Mouse (Mus musculus) hindbrain, embryonic 14.5 days (tissue): Measurements from ENCODE around the gene Rapgef6. TPM values are rescaled to one million over a fixed set of nuclear protein-coding genes. Genes with fewer than 3 reads are reported as not detected.

Experiments
- ATAC-seq: fragments of 200-750 bp; cut with Nextera tagmentation; 2 replicates; pipeline ENCODE4 v1.8.0; 2017; ENCODE audit warnings: moderate number of reproducible peaks, mild to moderate bottlenecking, moderate TSS enrichment, moderate library complexity; ENCODE audit not compliant: low FRiP score
- DNase-seq: peaks from one replicate; pipeline ENCODE4 v3.0.0-alpha.2; 2015; ENCODE audit warnings: low spot score
- H3K27ac ChIP-seq: fragments of 300-500 bp; sonication (generic); 2 replicates; pipeline ENCODE4 v1.5.1; 2014; ENCODE audit warnings: mild to moderate bottlenecking, moderate library complexity
- H3K27me3 ChIP-seq: fragments of 300-500 bp; sonication (generic); 2 replicates; pipeline ENCODE4 v1.6.1; 2014; ENCODE audit warnings: mild to moderate bottlenecking, low read length, mixed read lengths; ENCODE audit not compliant: control insufficient read depth, insufficient read depth
- H3K36me3 ChIP-seq: fragments of 300-500 bp; sonication (generic); replicated peaks from 2 replicates; pipeline ENCODE4 v1.6.1; 2014; ENCODE audit not compliant: control insufficient read depth, insufficient read depth
- H3K4me1 ChIP-seq: fragments of 300-500 bp; sonication (generic); replicated peaks from 2 replicates; pipeline ENCODE4 v1.6.1; 2014; ENCODE audit warnings: antibody characterized with exemption, low read length, mixed read lengths; ENCODE audit not compliant: control insufficient read depth, insufficient read depth
- H3K4me2 ChIP-seq: fragments of 300-500 bp; sonication (generic); replicated peaks from 2 replicates; pipeline ENCODE4 v1.6.1; 2014; ENCODE audit warnings: mild to moderate bottlenecking, moderate library complexity
- H3K4me3 ChIP-seq: fragments of 300-500 bp; sonication (generic); replicated peaks from 2 replicates; pipeline ENCODE4 v1.5.1; 2014; ENCODE audit warnings: mild to moderate bottlenecking, low read length
- H3K9ac ChIP-seq: fragments of 300-500 bp; sonication (generic); 2 replicates; pipeline ENCODE4 v1.6.1; 2014
- H3K9me3 ChIP-seq: fragments of 300-500 bp; sonication (generic); 2 replicates; pipeline ENCODE4 v1.6.1; 2016; ENCODE audit warnings: low read length; ENCODE audit not compliant: control insufficient read depth
- WGBS: fragments of 180-500 bp; shearing (Covaris S2); extraction: QIAGEN DNeasy Blood & Tissue Kit; methylation state at CpG from one replicate; pipeline ENCODE4 v1.1.7; 2014; 5-methylcytosine and 5-hydroxymethylcytosine counted together
- polyA plus RNA-seq: library from polyadenylated mRNA; unstranded; fragments of >200 nt; fragmentation: Nextera tagmentation; extraction: Ambion mirVana; gene quantifications from 2 replicates; pipeline ENCODE4 v1.2.1, GENCODE M21; 2014

Gene Rapgef6
- polyA plus RNA-seq, 1 experiment from 2014 or later = 31.7 TPM

DNA sequence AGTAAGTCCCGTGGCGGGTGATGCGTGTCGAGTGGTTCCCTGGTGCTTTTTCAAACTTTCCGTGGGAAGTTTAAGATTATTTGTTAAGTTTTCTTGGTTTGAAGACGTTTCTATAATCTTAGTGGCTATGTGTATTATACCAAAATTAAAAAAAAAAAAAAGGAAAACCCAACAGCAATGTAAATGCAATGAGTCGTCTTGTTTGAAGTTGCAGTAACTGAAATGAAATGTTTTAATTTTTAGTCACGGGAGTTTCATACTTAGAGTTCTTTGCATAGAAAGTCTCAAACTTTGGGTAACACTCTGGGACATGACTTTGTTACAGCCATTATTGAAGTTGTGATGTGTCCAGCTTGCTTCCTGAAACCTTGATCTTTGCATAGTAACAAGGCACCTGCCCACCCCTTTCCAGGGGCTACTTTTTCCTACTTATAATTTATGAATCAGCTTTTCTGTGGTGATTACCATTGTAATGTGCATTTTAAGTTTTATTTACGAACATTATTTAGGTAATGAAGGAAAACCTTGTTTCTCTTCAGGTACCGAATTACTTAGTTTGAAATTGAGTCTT, 869 bp downstream of the Rapgef6 start:
- 17% methylated on average over 10 of the region's 10 CpGs for WGBS
- Histone ChIP-seq H3K4me3 (peak overlapping the region; percentile 67), H3K4me2 (peak overlapping the region; percentile 79), H3K9me3 (no peaks in the 10 kb centered on the region), H3K4me1 (peaks cover 17% of the 10 kb centered on the region), H3K27me3 (no peaks in the 10 kb centered on the region), H3K36me3 (no peaks in the 10 kb centered on the region), H3K27ac (peak overlapping the region; percentile 68), H3K9ac (no peak overlapping the region; the same call in none of the 2 replicates)
- ATAC-seq (no peak), DNase-seq (no peak)

DNA sequence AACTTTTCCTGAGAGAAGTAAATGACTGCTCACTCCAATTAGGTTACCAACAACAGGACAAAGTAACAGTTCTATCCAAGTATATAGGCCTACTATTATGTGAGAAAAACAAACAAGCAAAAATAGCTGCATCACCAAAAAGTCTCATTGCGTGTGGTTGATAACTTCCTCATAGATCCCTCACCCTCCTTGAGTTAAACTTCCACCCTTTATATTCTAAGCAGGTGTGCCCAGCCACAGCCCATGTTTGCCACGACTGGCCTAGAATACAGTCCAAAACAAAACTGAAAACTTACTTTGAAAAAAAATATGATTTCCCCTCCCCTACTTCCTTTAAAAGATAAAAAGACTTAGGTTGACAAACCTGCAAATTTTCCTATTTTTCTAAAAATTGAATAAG, 5.4 kb downstream of the Rapgef6 start:
- Histone ChIP-seq H3K4me2 (no peak overlapping the region), H3K27me3 (no peaks in the 10 kb centered on the region), H3K27ac (no peak overlapping the region), H3K4me3 (no peak overlapping the region), H3K9ac (no peak overlapping the region), H3K36me3 (no peaks in the 10 kb centered on the region), H3K9me3 (no peaks in the 10 kb centered on the region), H3K4me1 (peaks cover 15% of the 10 kb centered on the region)
- DNase-seq (no peak), ATAC-seq (no peak)
- 91% methylated on average over 2 of the region's 2 CpGs for WGBS

DNA sequence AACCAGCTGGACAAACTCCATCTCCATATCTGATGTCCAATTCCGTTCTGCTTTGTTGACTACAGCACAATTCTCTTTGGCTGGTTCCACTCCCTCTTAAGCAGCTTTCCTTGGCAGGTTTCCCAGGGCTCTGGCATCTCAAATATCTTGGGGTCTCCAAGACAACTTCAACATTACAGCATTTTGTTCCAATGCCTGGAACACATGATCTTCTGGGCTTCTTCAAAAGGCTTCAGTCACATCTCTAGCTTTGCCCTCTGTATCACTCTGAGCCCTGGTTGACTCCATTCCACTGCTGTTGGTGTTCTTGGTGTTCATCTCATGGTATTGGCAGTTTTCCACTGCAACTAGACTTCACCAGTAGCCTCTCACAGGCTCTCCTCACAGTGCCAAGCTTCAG, 7.7 kb downstream of the Rapgef6 start:
- ATAC-seq (no peak), DNase-seq (peak; percentile 52)
- Histone ChIP-seq H3K27ac (0 out of 2 replicates have a peak overlapping the region, but pooled peaks have one; percentile 5), H3K4me2 (no peak overlapping the region), H3K9ac (no peak overlapping the region), H3K9me3 (no peaks in the 10 kb centered on the region), H3K27me3 (no peaks in the 10 kb centered on the region), H3K4me1 (peaks cover 5% of the 10 kb centered on the region; the same call in 1 of the 2 replicates), H3K36me3 (no peaks in the 10 kb centered on the region), H3K4me3 (no peak overlapping the region)
- 62% methylated on average over 1 of the region's 1 CpGs for WGBS

DNA sequence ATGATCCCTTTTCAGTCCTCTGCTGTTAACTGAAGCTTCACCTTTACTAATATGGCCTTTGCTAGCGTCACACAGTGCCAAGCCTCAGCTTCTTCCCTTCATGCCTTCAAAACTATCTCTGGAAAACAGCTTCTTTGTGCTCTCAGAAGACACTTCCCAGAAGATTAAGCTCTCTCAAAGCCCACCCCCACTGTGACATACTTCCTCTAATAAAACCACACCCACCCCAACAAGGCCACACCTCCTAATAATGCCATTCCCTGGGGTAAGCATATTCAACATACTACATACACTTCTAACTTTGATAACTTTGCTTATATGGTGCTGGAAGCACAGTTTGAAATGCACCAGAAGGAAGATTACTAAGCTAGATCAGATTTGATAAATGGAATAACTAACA, 8.3 kb downstream of the Rapgef6 start:
- H3K36me3 ChIP-seq = no peaks in the 10 kb centered on the region
- no peaks in the 10 kb centered on the region for H3K27me3 ChIP-seq
- 0 out of 2 replicates have a peak overlapping the region, but pooled peaks have one; percentile 5 for H3K27ac ChIP-seq
- H3K4me1 ChIP-seq = peaks cover 5% of the 10 kb centered on the region; the same call in 1 of the 2 replicates
- DNase-seq (no peak), ATAC-seq (no peak)
- 94% methylated on average over 1 of the region's 1 CpGs for WGBS
- H3K4me3 ChIP-seq = no peak overlapping the region
- H3K9ac ChIP-seq = no peak overlapping the region
- H3K4me2 ChIP-seq = no peak overlapping the region
- no peaks in the 10 kb centered on the region for H3K9me3 ChIP-seq

DNA sequence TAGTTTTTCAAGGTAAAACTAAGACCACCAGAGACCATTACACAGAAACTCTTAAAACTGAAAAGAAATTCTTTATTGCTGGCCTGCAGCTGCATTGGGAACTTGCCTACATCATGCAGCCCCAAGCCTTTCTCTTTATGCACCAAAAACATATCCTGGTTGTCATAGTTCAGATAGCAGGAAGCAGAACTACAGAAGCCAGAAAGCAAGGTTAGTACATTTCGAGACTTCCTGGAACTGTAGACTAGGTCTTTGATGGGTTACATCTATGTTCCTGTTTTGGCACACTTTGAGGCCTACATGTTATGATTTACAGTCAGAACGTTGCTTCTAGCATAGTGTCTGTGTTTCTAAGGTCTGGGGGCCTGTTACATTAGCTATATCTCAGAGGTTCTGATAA, 11.2 kb downstream of the Rapgef6 start:
- Histone ChIP-seq H3K9me3 (no peaks in the 10 kb centered on the region), H3K4me3 (no peak overlapping the region), H3K27ac (no peak overlapping the region), H3K9ac (no peak overlapping the region), H3K4me2 (no peak overlapping the region), H3K27me3 (no peaks in the 10 kb centered on the region), H3K36me3 (no peaks in the 10 kb centered on the region), H3K4me1 (peaks cover 5% of the 10 kb centered on the region; the same call in 1 of the 2 replicates)
- 86% methylated on average over 2 of the region's 2 CpGs for WGBS
- DNase-seq (no peak), ATAC-seq (no peak)

DNA sequence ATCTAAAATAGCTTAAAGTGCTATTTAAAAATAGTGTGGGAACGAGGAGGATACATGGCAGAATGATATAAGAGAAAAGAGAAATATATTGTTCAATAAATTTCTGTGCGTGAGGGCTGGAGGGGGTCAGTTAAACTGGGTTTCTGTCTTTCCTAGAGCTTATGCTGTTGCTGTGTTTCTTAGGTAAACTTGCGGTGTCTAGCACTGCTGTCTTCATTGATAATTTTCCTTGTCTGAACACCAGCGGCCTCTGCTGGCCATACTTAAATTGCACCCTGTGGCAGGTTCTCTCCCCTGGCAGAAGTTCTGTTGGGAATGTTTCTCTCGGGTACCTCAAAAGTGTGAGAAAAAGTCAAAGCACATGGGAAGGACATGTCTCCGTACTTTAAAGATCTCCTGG, 12.2 kb downstream of the Rapgef6 start:
- WGBS = 55% methylated on average over 6 of the region's 6 CpGs
- peak; percentile 71 for DNase-seq

DNA sequence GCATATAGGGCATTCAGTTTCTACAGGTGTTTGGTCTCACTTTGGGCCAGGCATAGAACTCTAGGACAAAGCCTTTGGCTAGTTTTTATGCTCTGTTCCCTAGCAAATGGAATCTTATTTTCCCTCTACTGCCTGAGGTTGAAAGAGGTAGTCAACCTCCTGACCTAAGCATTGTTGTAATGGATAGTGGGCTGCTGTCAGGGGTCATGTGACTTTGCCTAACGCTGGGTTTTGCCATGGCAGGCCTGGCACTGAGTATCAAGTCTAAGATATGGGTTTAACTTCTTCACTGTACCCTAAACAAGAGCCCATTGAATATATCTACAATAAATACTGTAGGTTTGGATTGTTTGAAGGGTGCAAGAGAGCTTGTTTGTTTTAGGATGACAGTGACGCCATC, 16.4 kb downstream of the Rapgef6 start:
- no peak for DNase-seq
- Histone ChIP-seq H3K4me3 (no peak overlapping the region), H3K4me1 (no peaks in the 10 kb centered on the region), H3K4me2 (no peak overlapping the region), H3K27ac (no peak overlapping the region), H3K9me3 (no peaks in the 10 kb centered on the region), H3K9ac (no peak overlapping the region), H3K27me3 (no peaks in the 10 kb centered on the region), H3K36me3 (no peaks in the 10 kb centered on the region)
- whole genome bisulfite sequencing = 77% methylated on average over 2 of the region's 2 CpGs
- no peak for ATAC-seq

More for the DNA sequence above, 12.2 kb downstream of the Rapgef6 start:
- H3K4me2 ChIP-seq = no peak overlapping the region
- no peak overlapping the region for H3K9ac ChIP-seq
- H3K27ac ChIP-seq = no peak overlapping the region
- H3K4me3 ChIP-seq = no peak overlapping the region
- H3K36me3 ChIP-seq = no peaks in the 10 kb centered on the region
- peaks cover 5% of the 10 kb centered on the region; the same call in 1 of the 2 replicates for H3K4me1 ChIP-seq
- H3K27me3 ChIP-seq = no peaks in the 10 kb centered on the region
- no peak for ATAC-seq
- H3K9me3 ChIP-seq = no peaks in the 10 kb centered on the region

DNA sequence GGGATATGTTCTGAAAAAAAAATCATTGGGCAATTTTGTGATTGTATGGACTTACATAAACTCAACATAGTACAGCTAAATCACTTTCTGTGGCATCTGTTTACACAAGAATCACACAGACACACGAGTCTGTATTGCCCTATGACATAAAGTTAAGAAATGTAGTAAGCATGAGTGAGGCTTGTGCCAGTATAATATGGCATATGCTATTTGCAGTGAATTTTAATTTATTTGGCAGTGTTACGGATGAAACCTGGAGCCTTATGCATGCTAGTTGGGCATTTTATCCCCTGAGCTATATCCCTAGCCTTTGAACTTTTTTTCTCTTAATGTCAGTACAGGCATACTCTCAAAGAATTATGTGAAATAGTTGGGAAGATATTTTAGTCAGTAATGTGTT, 16.8 kb downstream of the Rapgef6 start:
- Histone ChIP-seq H3K4me1 (no peaks in the 10 kb centered on the region), H3K9me3 (no peaks in the 10 kb centered on the region), H3K9ac (no peak overlapping the region), H3K4me3 (no peak overlapping the region), H3K27me3 (no peaks in the 10 kb centered on the region), H3K36me3 (no peaks in the 10 kb centered on the region), H3K27ac (no peak overlapping the region), H3K4me2 (no peak overlapping the region)
- ATAC-seq (no peak), DNase-seq (no peak)
- WGBS = 86% methylated on average over 2 of the region's 2 CpGs

DNA sequence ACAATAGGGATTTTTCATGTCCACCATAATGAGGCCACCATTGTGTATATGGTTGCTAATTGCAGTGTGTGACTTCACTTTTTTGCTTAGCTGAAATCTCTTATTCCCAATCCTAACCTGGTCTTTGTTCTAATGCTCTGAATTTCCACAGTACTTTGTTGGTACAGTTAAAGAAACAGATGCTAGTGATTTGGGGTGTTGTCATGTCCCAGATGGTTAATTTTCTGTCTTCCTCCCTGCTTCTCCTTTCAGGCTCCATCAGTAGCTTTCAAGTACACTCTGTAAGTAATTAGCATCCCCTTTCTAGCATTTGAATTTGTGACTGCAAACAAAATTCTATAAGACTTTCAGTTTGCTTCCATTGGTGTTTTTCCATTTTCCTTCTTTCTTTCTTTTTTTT, 17.7 kb downstream of the Rapgef6 start:
- no peak for DNase-seq
- Histone ChIP-seq H3K27me3 (no peaks in the 10 kb centered on the region), H3K9ac (no peak overlapping the region), H3K4me3 (no peak overlapping the region), H3K36me3 (no peaks in the 10 kb centered on the region), H3K4me1 (no peaks in the 10 kb centered on the region), H3K4me2 (no peak overlapping the region), H3K9me3 (no peaks in the 10 kb centered on the region), H3K27ac (no peak overlapping the region)
- ATAC-seq = no peak

DNA sequence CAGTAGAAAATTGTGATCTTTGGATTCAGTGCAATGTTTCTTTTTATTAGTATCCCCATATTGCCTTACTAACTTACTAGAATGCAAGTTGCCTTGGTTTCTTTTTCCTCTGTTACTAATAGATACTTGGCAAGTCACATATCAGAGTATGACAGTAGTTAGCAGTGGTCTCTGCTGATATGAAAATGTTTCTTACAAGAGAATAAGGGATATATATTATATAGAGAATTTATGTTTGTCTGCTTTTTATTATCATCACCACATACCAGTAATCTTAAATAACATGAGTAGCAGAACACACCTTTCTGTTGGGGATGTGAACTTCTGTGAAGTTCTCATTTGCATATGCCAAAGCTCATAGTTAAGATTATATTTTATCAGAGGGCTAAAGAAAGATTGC, 19.8 kb downstream of the Rapgef6 start:
- Histone ChIP-seq H3K27me3 (no peaks in the 10 kb centered on the region), H3K4me1 (no peaks in the 10 kb centered on the region), H3K27ac (no peak overlapping the region), H3K9me3 (no peaks in the 10 kb centered on the region), H3K36me3 (no peaks in the 10 kb centered on the region), H3K9ac (no peak overlapping the region), H3K4me3 (no peak overlapping the region), H3K4me2 (no peak overlapping the region)
- ATAC-seq (no peak), DNase-seq (no peak)
